Mouse (Mus musculus) ES-E14 (cell line): ENCODE data around the gene Tmem208. TPM values are rescaled to one million over a fixed set of nuclear protein-coding genes. Genes with fewer than 3 reads are reported as not detected.
A peak's percentile ranks its signal among the peaks of the same experiment; 100 is the strongest.

Experiments used
- DNase-seq: peaks from one replicate; pipeline ENCODE4 v3.0.0-alpha.2; 2013; ENCODE audit warnings: low read depth, low spot score
- H3K27ac ChIP-seq: 2 replicates; pipeline ENCODE4 v1.5.1; 2012; ENCODE audit warnings: low read depth, mild to moderate bottlenecking, low read length, moderate library complexity, mixed read lengths; ENCODE audit not compliant: poor library complexity, insufficient read depth, severe bottlenecking
- H3K36me3 ChIP-seq: 2 replicates; pipeline ENCODE4 v1.6.1; 2012; ENCODE audit warnings: mild to moderate bottlenecking, low read length, moderate library complexity, mixed read lengths; ENCODE audit not compliant: control insufficient read depth, poor library complexity, insufficient read depth, severe bottlenecking
- H3K4me1 ChIP-seq, 2 experiments: fragments of 150-350 bp in 1 of 2; sonication (generic) in 1 of 2; 2 replicates each; pipeline ENCODE4 v1.6.1; 2012; ENCODE audit warnings: low read length in 2 of 2, mild to moderate bottlenecking in 1 of 2, mixed read lengths in 1 of 2; ENCODE audit not compliant: control insufficient read depth in 2 of 2, insufficient read depth in 2 of 2, poor library complexity in 1 of 2
- H3K4me3 ChIP-seq, 2 experiments: fragments of 150-350 bp in 1 of 2; sonication (generic) in 1 of 2; 2 replicates each; pipeline ENCODE4 v1.5.1; 2012; ENCODE audit warnings: low read length in 2 of 2, low read depth in 1 of 2, mild to moderate bottlenecking in 1 of 2, mixed read lengths in 1 of 2; ENCODE audit not compliant: insufficient read depth in 1 of 2, poor library complexity in 1 of 2, severe bottlenecking in 1 of 2
- H3K9ac ChIP-seq: 2 replicates; pipeline ENCODE4 v1.6.1; 2012; ENCODE audit warnings: low read depth, mild to moderate bottlenecking, low read length, mixed read lengths; ENCODE audit not compliant: poor library complexity, insufficient read depth, severe bottlenecking
- H3K9me3 ChIP-seq: fragments of 150-350 bp; sonication (generic); 2 replicates; pipeline ENCODE4 v1.6.1; 2012; ENCODE audit warnings: low read depth, mild to moderate bottlenecking, low read length; ENCODE audit not compliant: control insufficient read depth, insufficient read depth
- CHD2 ChIP-seq: IDR thresholded peaks from 2 replicates; pipeline ENCODE4 v1.6.1; 2014; ENCODE audit warnings: mild to moderate bottlenecking, low read depth, low read length, inconsistent platforms
- HCFC1 ChIP-seq: IDR thresholded peaks from 2 replicates; pipeline ENCODE4 v1.6.1; 2012; ENCODE audit warnings: low read length, inconsistent platforms, borderline replicate concordance; ENCODE audit not compliant: insufficient read depth
- MAFK ChIP-seq: IDR thresholded peaks from 2 replicates; pipeline ENCODE4 v1.6.1; 2014; ENCODE audit warnings: mild to moderate bottlenecking, low read depth, low read length, inconsistent platforms; ENCODE audit not compliant: insufficient read depth
- ZC3H11A ChIP-seq: IDR thresholded peaks from 2 replicates; pipeline ENCODE4 v1.6.1; 2012; ENCODE audit warnings: low read depth, mild to moderate bottlenecking, inconsistent platforms, low read length, borderline replicate concordance
- ZNF384 ChIP-seq: IDR thresholded peaks from 2 replicates; pipeline ENCODE4 v1.6.1; 2012; ENCODE audit warnings: low read depth, low read length, inconsistent platforms
- in situ Hi-C, 2 experiments: fragments of 600-800 bp; cut with MboI; formaldehyde crosslinking; loops; one replicate each; pipeline ENCODE4 v1.15.1; 2025; ENCODE audit warnings: low sequenced_read_pairs in 2 of 2, inconsistent platforms in 1 of 2; ENCODE audit not compliant: unreplicated experiment in 2 of 2
- total RNA-seq: library from RNA; depleted of rRNA; stranded (reverse); fragments of 300-350 nt; gene quantifications from 2 replicates; pipeline ENCODE4 v1.2.3, GENCODE M21; 2012

Gene Tmem208
- total RNA-seq, 1 experiment: 123 TPM

- in situ Hi-C loops: no loop called here
- peaks cover 39% of the 10 kb centered on the region for H3K36me3 ChIP-seq
Measured at GRCm38 (mm10) chr8:105331469-105331868, 5.3 kb downstream of the Tmem208 start.

GRCm38 (mm10) chr8:105331931-105332330 is 5.8 kb downstream of the Tmem208 start:
- in situ Hi-C loops: no loop called here

More at GRCm38 (mm10) chr8:105331469-105331868, 5.3 kb downstream of the Tmem208 start:
- H3K4me3 ChIP-seq: no peak overlapping the region
- H3K27ac ChIP-seq: no peak overlapping the region
- H3K4me1 ChIP-seq: peaks cover 0 to 5% of the 10 kb centered on the region in 2 experiments; a peak in 1 of 4 replicates
- DNase-seq: no peak
- 0 out of 2 replicates have a peak overlapping the region, but pooled peaks have one; percentile 5 for H3K9ac ChIP-seq
- no peaks in the 10 kb centered on the region for H3K9me3 ChIP-seq
- no peak for TF ChIP-seq CHD2
- TF ChIP-seq HCFC1: no peak
- no peak for TF ChIP-seq ZC3H11A
- no peak for TF ChIP-seq MAFK
- no peak for TF ChIP-seq ZNF384

GRCm38 (mm10) chr8:105332523-105332922 is 6.4 kb downstream of the Tmem208 start:
- no peak for TF ChIP-seq HCFC1
- no peak for TF ChIP-seq ZNF384
- no peak for TF ChIP-seq CHD2
- TF ChIP-seq MAFK: no peak
- no peak for TF ChIP-seq ZC3H11A
- H3K4me3 ChIP-seq: no peak overlapping the region
- no peak for DNase-seq
- peaks cover 0 to 9% of the 10 kb centered on the region in 2 experiments; a peak in 1 of 4 replicates for H3K4me1 ChIP-seq
- no peak overlapping the region for H3K27ac ChIP-seq
- peaks cover 39% of the 10 kb centered on the region for H3K36me3 ChIP-seq
- in situ Hi-C loops: no loop called here
- H3K9ac ChIP-seq: no peak overlapping the region
- no peaks in the 10 kb centered on the region for H3K9me3 ChIP-seq

More at GRCm38 (mm10) chr8:105331931-105332330, 5.8 kb downstream of the Tmem208 start:
- Histone ChIP-seq H3K9ac (no peak overlapping the region), H3K27ac (no peak overlapping the region), H3K4me1 (peaks cover 0 to 7% of the 10 kb centered on the region in 2 experiments; a peak in 1 of 4 replicates), H3K4me3 (no peak overlapping the region), H3K9me3 (no peaks in the 10 kb centered on the region), H3K36me3 (peaks cover 39% of the 10 kb centered on the region)
- TF ChIP-seq ZC3H11A (no peak), ZNF384 (no peak), MAFK (no peak), CHD2 (no peak), HCFC1 (no peak)
- no peak for DNase-seq

GRCm38 (mm10) chr8:105336373-105337130 is 10.4 kb downstream of the Tmem208 start:
- Histone ChIP-seq H3K27ac (no peak overlapping the region), H3K4me1 (peaks cover 0 to 11% of the 10 kb centered on the region in 2 experiments; a peak in 2 of 4 replicates), H3K9me3 (no peaks in the 10 kb centered on the region), H3K9ac (peak overlapping the region; percentile 24; the same call in 1 of the 2 replicates), H3K4me3 (peak overlapping the region; percentile 61 to 75), H3K36me3 (peaks cover 7% of the 10 kb centered on the region; the same call in 1 of the 2 replicates)
- in situ Hi-C loops: no loop called here
- TF ChIP-seq MAFK (no peak), HCFC1 (peak; percentile 39; the same call in 1 of the 2 replicates), ZC3H11A (no peak), ZNF384 (no peak), CHD2 (no peak)
- DNase-seq: peak; percentile 68

GRCm38 (mm10) chr8:105338992-105339391 is 12.8 kb downstream of the Tmem208 start:
- H3K4me1 ChIP-seq: peaks cover 0 to 11% of the 10 kb centered on the region in 2 experiments; a peak in 2 of 4 replicates
- H3K9ac ChIP-seq: no peak overlapping the region
- TF ChIP-seq HCFC1 (no peak), MAFK (no peak), ZNF384 (no peak), CHD2 (no peak), ZC3H11A (no peak)
- no peaks in the 10 kb centered on the region for H3K9me3 ChIP-seq
- no peak overlapping the region for H3K27ac ChIP-seq
- no peak for DNase-seq
- H3K4me3 ChIP-seq: no peak overlapping the region
- in situ Hi-C loops: no loop called here
- 0 out of 2 replicates have a peak, but pooled peaks cover 2% of the 10 kb centered on the region for H3K36me3 ChIP-seq
